Mouse (Mus musculus) cortical plate, adult 2 months (tissue): ENCODE measurements around the gene Ldhal6b.

Source experiments
- CTCF ChIP-seq: fragments of 200-500 bp; IDR thresholded peaks from 2 replicates; pipeline ENCODE4 v1.5.1; 2011; ENCODE audit warnings: mild to moderate bottlenecking, control low read depth, low read length; ENCODE audit not compliant: insufficient read depth; ENCODE audit errors: extremely low read depth
- POLR2A ChIP-seq: fragments of 200-500 bp; IDR thresholded peaks from 2 replicates; pipeline ENCODE4 v1.6.1; 2011; ENCODE audit warnings: mild to moderate bottlenecking, low read length, control low read depth; ENCODE audit not compliant: insufficient read depth; ENCODE audit errors: extremely low read depth

GRCm38 (mm10) chr17:5401288-5401687 is 17.3 kb downstream of the Ldhal6b start:
- TF ChIP-seq CTCF: no peak
- TF ChIP-seq POLR2A: no peak
